Mouse (Mus musculus): ENCODE data around the gene Card6. TPM values are rescaled to one million over a fixed set of nuclear protein-coding genes. Genes with fewer than 3 reads are reported as not detected.
"Not testable (repeated sequence)": the region's sequence is repeated elsewhere in the genome, so short reads cannot be mapped to it uniquely, and the experiment has no call there.

The Card6 gene
- polyA plus RNA-seq, 1 experiment from 2014 or later: 1.9 TPM

DNA sequence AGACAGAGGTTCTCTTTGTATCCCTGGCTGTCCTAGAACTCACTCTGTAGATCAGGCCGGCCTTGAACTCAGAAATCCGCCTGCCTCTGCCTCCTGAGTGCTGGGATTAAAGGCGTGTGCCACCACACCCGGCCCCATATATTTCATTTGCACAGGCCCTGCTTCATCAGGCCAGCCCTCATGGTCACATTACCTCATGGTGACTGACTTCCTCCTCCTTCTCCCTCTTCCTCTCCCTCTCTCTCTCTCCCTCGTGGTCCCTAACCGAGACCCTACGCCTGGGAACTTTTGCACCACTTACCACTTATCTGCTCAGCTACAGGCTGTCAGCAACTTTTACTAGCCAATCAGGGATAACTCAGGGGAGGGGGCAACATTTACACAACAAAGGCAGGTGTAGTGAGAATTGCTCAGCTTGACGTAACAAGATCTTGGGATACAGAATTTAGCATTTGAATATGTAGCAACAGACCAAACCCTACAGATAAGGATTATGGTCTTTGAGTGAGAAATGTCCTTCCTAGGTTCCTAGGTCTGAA lies 26.7 kb upstream of the Card6 start:
- Histone ChIP-seq H3K4me3 (ENCODE audit: low read depth, low read length) (no peak overlapping the region), H3K9ac (replicated peaks; ENCODE audit: low read depth, low read length) (no peak overlapping the region), H3K4me2 (replicated peaks; ENCODE audit: low read depth, low read length) (no peak overlapping the region), H3K36me3 (ENCODE audit: control insufficient read depth, insufficient read depth, low read length) (no peaks in the 10 kb centered on the region), H3K27me3 (ENCODE audit: control insufficient read depth, insufficient read depth, low read length) (no peaks in the 10 kb centered on the region), H3K27ac (ENCODE audit: low read length) (no peak overlapping the region), H3K9me3 (ENCODE audit: control insufficient read depth, low read depth, low read length) (no peaks in the 10 kb centered on the region), H3K4me1 (ENCODE audit: control insufficient read depth, insufficient read depth, low read length) (no peaks in the 10 kb centered on the region)
- 73% methylated on average over 8 of the region's 8 CpGs for WGBS
- no peak for ATAC-seq (ENCODE audit: insufficient number of reproducible peaks, insufficient read depth, low FRiP score, low read depth)

DNA sequence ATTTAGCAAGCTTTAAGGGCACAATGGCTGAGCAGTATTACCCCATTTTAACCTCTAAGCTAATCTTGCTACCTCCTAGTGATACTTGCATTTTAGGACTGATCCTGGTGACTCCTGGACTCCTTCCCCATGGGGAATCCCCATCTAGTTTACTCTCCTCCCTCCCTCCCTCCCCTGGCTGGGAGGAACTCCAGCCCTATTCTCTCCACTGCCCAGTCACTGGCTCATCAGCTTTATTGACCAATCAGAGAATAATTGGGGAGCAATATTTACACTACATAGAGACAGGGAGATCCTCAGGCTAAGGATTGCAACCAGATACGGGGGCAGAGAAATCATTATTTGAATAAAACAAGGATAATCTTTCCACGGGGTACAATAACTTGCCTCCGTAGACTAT lies 25.8 kb upstream of the Card6 start:
- ATAC-seq (ENCODE audit: insufficient number of reproducible peaks, insufficient read depth, low FRiP score, low read depth): no peak
- no peak overlapping the region for H3K4me2 ChIP-seq (replicated peaks; ENCODE audit: low read depth, low read length)
- H3K36me3 ChIP-seq (ENCODE audit: control insufficient read depth, insufficient read depth, low read length): no peaks in the 10 kb centered on the region
- no peak overlapping the region for H3K27ac ChIP-seq (ENCODE audit: low read length)
- no peak overlapping the region for H3K4me3 ChIP-seq (ENCODE audit: low read depth, low read length)
- no peaks in the 10 kb centered on the region for H3K9me3 ChIP-seq (ENCODE audit: control insufficient read depth, low read depth, low read length)
- H3K9ac ChIP-seq (replicated peaks; ENCODE audit: low read depth, low read length): no peak overlapping the region
- no peaks in the 10 kb centered on the region for H3K27me3 ChIP-seq (ENCODE audit: control insufficient read depth, insufficient read depth, low read length)
- no peaks in the 10 kb centered on the region for H3K4me1 ChIP-seq (ENCODE audit: control insufficient read depth, insufficient read depth, low read length)
- WGBS: 65% methylated on average over 3 of the region's 3 CpGs

DNA sequence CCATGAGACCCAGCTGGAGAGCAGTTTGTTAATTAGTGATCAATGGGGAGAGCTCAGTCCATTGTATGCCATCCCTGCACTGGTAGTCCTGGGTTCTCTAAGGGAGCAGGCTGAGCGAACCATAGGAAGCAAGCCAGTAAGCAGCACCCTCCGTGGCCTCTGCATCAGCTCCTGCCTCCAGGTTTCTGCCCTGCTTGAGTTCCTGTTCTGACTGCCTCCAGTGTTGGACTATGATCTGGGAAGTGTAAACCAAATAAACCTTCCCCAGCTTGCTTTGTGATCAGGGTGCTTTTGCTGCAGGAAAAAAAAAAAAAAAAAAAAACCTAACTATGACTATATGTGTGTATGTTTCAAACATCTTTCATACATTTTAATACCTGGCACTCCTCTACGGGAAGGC lies 25.0 kb upstream of the Card6 start:
- Histone ChIP-seq H3K9me3 (ENCODE audit: control insufficient read depth, low read depth, low read length) (no peaks in the 10 kb centered on the region), H3K27ac (ENCODE audit: low read length) (no peak overlapping the region), H3K4me1 (ENCODE audit: control insufficient read depth, insufficient read depth, low read length) (no peaks in the 10 kb centered on the region), H3K27me3 (ENCODE audit: control insufficient read depth, insufficient read depth, low read length) (no peaks in the 10 kb centered on the region), H3K4me3 (ENCODE audit: low read depth, low read length) (no peak overlapping the region), H3K9ac (replicated peaks; ENCODE audit: low read depth, low read length) (no peak overlapping the region), H3K4me2 (replicated peaks; ENCODE audit: low read depth, low read length) (no peak overlapping the region), H3K36me3 (ENCODE audit: control insufficient read depth, insufficient read depth, low read length) (no peaks in the 10 kb centered on the region)
- no peak for ATAC-seq (ENCODE audit: insufficient number of reproducible peaks, insufficient read depth, low FRiP score, low read depth)
- WGBS: 75% methylated on average over 3 of the region's 3 CpGs

DNA sequence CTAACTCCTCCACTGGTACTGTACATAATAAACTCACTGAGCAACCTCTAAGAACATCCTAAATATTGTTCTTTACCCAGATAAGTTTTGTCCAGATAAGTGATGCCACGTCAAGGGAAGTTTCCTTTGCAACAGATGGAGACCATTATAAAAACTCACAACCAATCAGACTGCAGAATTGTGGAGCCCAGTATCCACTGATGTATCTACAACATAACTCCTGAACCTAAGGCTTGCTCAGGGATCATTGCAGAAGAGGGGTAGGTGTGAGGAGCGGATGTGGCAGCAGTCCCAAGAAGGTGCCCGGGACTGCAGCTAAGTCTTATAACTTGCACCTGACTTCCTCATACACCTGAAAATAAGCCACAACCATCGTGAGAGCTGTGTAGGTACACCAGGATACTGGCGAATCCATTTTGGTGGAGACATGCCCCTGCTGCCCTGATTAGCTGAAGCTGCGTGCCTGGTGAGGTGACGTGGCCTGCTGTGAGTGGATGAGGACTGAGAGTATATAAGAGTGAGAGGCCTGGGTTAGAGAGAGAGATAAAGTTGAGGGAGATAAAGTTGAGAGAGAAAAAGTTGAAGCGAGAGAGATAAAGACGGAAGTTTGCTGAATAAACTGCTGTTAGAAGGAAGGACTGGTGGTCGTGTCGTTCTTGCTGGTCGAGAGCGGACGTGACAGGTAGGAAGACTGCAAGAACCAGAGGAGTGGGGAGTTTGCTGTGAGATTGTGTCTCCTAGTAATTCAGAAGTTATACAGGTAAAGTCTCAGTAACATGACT lies 22.7 kb upstream of the Card6 start:
- WGBS: 82% methylated on average over 14 of the region's 14 CpGs

DNA sequence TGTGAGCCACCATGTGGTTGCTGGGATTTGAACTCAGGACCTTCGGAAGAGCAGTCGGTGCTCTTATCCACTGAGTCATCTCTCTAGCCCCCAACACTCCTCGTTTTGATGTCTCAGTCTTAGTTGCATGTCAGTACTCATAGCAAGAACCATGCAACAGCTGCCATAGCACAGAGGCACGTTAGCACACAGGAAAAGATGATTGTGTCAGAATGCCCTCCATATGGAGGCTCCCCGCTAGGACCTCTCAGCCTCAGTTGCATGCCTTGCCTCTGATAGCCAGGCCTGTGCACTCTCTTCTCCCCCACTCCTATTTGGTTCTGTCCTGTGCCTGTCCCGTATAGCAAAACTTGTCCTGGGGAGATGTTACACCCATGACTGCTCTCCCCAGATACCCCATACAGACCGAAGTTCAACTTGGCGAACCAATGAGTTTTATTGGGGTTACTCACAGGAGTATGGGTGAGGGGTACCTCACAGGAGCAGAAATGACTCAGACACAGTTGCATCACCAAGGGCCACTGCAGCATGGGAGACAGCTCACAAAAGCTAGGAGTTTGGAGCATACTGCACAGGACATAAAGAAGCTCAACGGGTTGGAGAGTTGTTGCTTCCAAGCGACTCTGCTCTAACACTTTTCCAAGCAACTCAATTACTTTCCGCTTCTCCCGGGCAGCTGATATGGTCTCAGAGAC lies 20.9 kb upstream of the Card6 start:
- no peak overlapping the region for H3K9ac ChIP-seq (replicated peaks; ENCODE audit: low read depth, low read length)
- 0 out of 2 replicates have a peak, but pooled peaks cover 2% of the 10 kb centered on the region for H3K36me3 ChIP-seq (ENCODE audit: control insufficient read depth, insufficient read depth, low read length)
- H3K4me1 ChIP-seq (ENCODE audit: control insufficient read depth, insufficient read depth, low read length): no peaks in the 10 kb centered on the region
- H3K27ac ChIP-seq (ENCODE audit: low read length): no peak overlapping the region
- 92% methylated on average over 12 of the region's 12 CpGs for WGBS
- H3K4me2 ChIP-seq (replicated peaks; ENCODE audit: low read depth, low read length): no peak overlapping the region
- H3K9me3 ChIP-seq (ENCODE audit: control insufficient read depth, low read depth, low read length): no peaks in the 10 kb centered on the region
- ATAC-seq (ENCODE audit: insufficient number of reproducible peaks, insufficient read depth, low FRiP score, low read depth): 0 out of 2 replicates have a peak, but pooled peaks have one; percentile 14
- H3K27me3 ChIP-seq (ENCODE audit: control insufficient read depth, insufficient read depth, low read length): no peaks in the 10 kb centered on the region
- H3K4me3 ChIP-seq (ENCODE audit: low read depth, low read length): no peak overlapping the region

More for the DNA sequence above, 22.7 kb upstream of the Card6 start:
- H3K4me3 ChIP-seq (ENCODE audit: low read depth, low read length); H3K27me3 ChIP-seq (ENCODE audit: control insufficient read depth, insufficient read depth, low read length); H3K27ac ChIP-seq (ENCODE audit: low read length); H3K4me2 ChIP-seq (replicated peaks; ENCODE audit: low read depth, low read length); H3K9ac ChIP-seq (replicated peaks; ENCODE audit: low read depth, low read length); ATAC-seq (ENCODE audit: insufficient number of reproducible peaks, insufficient read depth, low FRiP score, low read depth); H3K4me1 ChIP-seq (ENCODE audit: control insufficient read depth, insufficient read depth, low read length); H3K36me3 ChIP-seq (ENCODE audit: control insufficient read depth, insufficient read depth, low read length); H3K9me3 ChIP-seq (ENCODE audit: control insufficient read depth, low read depth, low read length): not testable (repeated sequence)

DNA sequence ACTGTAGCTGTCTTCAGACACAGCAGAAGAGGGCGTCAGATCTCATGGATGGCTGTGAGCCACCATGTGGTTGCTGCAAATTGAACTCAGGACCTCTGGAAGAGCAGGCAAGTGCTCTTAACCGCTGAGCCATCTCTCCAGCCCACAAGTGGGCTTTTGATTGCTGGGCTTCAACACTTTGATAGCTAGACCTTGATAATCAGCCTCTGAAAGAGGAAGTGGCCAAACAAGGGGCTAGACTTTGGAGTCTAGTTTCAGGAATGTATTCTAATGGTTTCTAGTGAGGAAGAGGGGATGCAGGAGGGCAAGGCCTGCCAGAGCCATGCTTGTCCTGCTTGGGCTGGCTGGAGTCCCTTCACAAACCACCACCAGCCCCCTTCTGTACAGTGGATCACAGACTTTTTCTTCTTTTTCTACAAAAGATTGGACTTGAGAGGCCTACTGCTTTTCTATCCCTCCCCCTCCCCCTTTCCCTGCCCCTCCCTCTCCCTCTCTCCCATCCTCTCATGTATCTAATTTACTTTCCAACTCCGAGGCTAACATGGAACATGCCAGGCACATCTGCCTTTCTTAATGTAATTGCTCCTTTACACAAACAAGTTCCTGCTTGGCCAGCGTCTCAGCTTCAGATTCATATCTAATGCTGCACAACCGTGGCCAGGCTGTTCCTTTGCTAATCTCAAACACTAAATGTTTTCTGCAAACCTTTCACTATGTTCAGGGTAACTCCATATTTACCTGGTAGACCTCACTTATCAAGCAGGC lies 20.0 kb upstream of the Card6 start:
- H3K4me1 ChIP-seq (ENCODE audit: control insufficient read depth, insufficient read depth, low read length): no peaks in the 10 kb centered on the region
- no peak overlapping the region for H3K9ac ChIP-seq (replicated peaks; ENCODE audit: low read depth, low read length)
- no peaks in the 10 kb centered on the region for H3K9me3 ChIP-seq (ENCODE audit: control insufficient read depth, low read depth, low read length)
- H3K4me2 ChIP-seq (replicated peaks; ENCODE audit: low read depth, low read length): no peak overlapping the region
- H3K27me3 ChIP-seq (ENCODE audit: control insufficient read depth, insufficient read depth, low read length): no peaks in the 10 kb centered on the region
- no peak overlapping the region for H3K27ac ChIP-seq (ENCODE audit: low read length)
- 0 out of 2 replicates have a peak, but pooled peaks cover 4% of the 10 kb centered on the region for H3K36me3 ChIP-seq (ENCODE audit: control insufficient read depth, insufficient read depth, low read length)
- 54% methylated on average over 5 of the region's 5 CpGs for WGBS
- no peak overlapping the region for H3K4me3 ChIP-seq (ENCODE audit: low read depth, low read length)
- 0 out of 2 replicates have a peak, but pooled peaks have one; percentile 14 for ATAC-seq (ENCODE audit: insufficient number of reproducible peaks, insufficient read depth, low FRiP score, low read depth)

DNA sequence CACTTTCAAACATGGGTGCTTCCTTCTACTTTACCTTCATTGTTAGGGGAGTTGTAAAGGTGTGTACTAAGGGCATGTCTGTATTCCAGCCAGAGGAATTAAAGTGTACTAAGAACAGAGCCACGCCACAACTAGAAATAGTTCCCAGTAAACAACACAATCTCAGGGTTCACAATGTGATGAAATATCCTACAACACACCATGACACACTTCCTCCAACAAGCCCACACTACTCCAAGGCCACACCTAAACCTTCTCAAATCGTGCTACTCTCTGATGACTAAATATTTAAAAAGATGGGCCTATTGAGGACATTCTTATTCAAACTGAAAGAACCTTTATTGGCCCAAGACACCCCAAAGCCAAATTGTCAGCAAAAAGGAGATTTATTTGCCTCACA lies 19.1 kb upstream of the Card6 start:
- Histone ChIP-seq H3K27ac (ENCODE audit: low read length) (no peak overlapping the region), H3K9ac (replicated peaks; ENCODE audit: low read depth, low read length) (no peak overlapping the region), H3K4me1 (ENCODE audit: control insufficient read depth, insufficient read depth, low read length) (no peaks in the 10 kb centered on the region), H3K36me3 (ENCODE audit: control insufficient read depth, insufficient read depth, low read length) (peaks cover 8% of the 10 kb centered on the region; the same call in 1 of the 2 replicates), H3K4me3 (ENCODE audit: low read depth, low read length) (no peak overlapping the region), H3K27me3 (ENCODE audit: control insufficient read depth, insufficient read depth, low read length) (no peaks in the 10 kb centered on the region), H3K9me3 (ENCODE audit: control insufficient read depth, low read depth, low read length) (no peaks in the 10 kb centered on the region), H3K4me2 (replicated peaks; ENCODE audit: low read depth, low read length) (no peak overlapping the region)
- 79% methylated on average over 2 of the region's 2 CpGs for WGBS
- ATAC-seq (ENCODE audit: insufficient number of reproducible peaks, insufficient read depth, low FRiP score, low read depth): no peak

DNA sequence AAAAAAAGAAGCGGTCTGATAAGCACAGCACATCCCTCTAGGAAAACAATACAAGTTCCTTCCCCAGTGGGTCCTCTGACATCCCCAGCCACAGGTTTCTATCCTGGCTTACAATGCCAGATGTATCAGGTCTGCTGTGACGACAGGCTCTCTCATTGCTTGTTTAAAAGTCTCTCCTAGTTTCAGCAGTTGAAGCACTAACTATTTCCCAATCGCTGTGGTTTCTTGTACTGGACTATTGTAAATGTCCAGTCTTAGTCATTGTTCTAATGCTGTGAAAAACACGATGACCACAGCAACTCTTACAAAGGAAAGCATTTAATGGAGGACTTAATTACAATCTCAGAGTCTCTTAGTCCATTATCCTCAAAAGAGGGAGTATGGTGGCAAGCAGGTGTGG lies 18.1 kb upstream of the Card6 start:
- WGBS: 82% methylated on average over 4 of the region's 4 CpGs
- H3K27me3 ChIP-seq (ENCODE audit: control insufficient read depth, insufficient read depth, low read length): no peaks in the 10 kb centered on the region

More for the DNA sequence above, 18.1 kb upstream of the Card6 start:
- Histone ChIP-seq H3K9ac (replicated peaks; ENCODE audit: low read depth, low read length) (no peak overlapping the region), H3K4me2 (replicated peaks; ENCODE audit: low read depth, low read length) (no peak overlapping the region), H3K9me3 (ENCODE audit: control insufficient read depth, low read depth, low read length) (no peaks in the 10 kb centered on the region), H3K4me3 (ENCODE audit: low read depth, low read length) (no peak overlapping the region), H3K27ac (ENCODE audit: low read length) (no peak overlapping the region), H3K36me3 (ENCODE audit: control insufficient read depth, insufficient read depth, low read length) (peaks cover 13% of the 10 kb centered on the region; the same call in 1 of the 2 replicates), H3K4me1 (ENCODE audit: control insufficient read depth, insufficient read depth, low read length) (no peaks in the 10 kb centered on the region)
- ATAC-seq (ENCODE audit: insufficient number of reproducible peaks, insufficient read depth, low FRiP score, low read depth): no peak

Measured in stomach, embryonic 14.5 days (tissue).